Mouse (Mus musculus) telencephalon, adult 2 months (tissue): ENCODE measurements around the gene Nt5c1b.

Source experiments
- DNase-seq: peaks from one replicate; pipeline ENCODE4 v3.0.0-alpha.2; 2011; ENCODE audit warnings: low read depth, low spot score

The Nt5c1b gene

GRCm38 (mm10) chr12:10369673-10370072, at the start of gene Nt5c1b:
Gene Nt5c1b (plus strand): TSS chr12:10369973.
- DNase-seq: no peak

DNA sequence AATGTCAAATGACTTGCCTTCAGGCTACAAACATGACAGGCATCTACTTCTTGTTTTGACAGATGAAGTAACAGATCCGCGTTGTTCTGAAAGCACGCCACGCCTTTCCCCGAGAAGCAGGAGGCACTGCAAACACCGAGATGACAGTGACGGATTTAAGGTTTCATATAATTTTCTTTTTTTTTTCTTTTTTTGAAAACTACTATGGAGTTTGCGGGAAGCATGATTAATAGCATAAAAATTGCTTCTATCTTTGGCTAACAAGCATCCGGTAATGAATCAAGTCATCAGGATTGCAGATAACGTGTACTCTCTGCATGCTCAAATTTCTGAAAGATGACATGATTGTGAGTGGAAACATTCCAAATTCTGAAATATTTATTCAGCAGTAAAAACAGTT, 42.1 kb upstream of the Nt5c1b start:
- no peak for DNase-seq

- DNase-seq: no peak
Observed at GRCm38 (mm10) chr12:10329460-10329859, 40.3 kb upstream of the Nt5c1b start.

DNA sequence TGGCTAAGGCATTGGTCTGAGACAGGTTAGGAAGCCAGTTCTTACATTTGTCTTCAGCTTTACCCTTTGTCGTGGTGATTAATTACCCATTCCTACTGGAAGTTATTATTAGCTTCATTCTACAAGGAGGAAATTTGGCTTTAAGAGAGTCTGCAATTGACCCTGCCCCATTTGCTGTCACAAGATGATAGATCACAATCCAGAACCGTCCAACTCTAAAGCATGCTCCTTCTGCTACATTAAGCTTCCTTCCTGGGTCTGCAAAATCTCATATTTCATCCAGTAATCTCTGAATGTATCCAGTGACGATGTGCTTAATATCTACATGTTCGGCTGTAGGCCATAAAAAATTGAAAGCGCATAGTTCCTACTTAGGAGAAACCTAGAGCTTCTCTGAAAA, 29.2 kb upstream of the Nt5c1b start:
- no peak for DNase-seq

DNA sequence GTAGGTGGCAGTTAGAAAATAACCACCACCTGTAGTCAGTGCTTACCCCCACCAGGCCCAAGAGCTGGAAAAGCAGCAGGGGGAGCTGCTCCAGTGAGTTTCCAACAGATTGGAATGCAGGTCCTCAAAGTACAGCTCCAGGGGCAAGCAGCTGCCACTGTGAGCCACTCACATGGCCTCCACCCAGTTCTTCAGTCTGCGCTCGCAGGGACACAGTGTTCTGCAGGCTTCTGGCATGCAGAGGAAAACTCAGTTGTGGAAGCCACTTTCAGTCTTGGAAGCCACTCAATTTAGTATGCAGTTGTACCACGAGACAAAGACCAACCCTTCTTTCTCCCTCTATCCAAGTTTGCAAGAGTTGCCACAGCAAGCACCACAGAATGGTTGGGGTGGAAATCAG, 19.1 kb upstream of the Nt5c1b start:
- no peak for DNase-seq

DNA sequence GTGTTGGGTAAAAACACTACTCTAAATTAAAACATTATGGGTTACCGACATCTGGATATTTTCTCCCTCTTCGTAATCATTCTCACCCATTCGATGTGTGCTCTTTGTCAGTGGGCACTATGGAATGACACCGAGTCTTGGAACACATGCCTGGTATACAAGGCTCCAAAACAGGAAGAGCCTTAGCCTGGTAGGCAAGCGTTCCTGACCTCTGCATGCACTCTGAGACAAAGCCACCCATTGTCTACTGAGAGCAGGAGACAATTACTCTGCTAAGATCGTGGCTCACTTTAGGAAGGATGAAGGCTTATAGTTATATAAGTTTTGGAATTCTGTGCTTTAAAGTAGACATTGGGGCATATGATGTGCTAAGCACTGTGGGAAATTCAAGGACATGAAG, 12.0 kb upstream of the Nt5c1b start:
- DNase-seq: no peak

DNA sequence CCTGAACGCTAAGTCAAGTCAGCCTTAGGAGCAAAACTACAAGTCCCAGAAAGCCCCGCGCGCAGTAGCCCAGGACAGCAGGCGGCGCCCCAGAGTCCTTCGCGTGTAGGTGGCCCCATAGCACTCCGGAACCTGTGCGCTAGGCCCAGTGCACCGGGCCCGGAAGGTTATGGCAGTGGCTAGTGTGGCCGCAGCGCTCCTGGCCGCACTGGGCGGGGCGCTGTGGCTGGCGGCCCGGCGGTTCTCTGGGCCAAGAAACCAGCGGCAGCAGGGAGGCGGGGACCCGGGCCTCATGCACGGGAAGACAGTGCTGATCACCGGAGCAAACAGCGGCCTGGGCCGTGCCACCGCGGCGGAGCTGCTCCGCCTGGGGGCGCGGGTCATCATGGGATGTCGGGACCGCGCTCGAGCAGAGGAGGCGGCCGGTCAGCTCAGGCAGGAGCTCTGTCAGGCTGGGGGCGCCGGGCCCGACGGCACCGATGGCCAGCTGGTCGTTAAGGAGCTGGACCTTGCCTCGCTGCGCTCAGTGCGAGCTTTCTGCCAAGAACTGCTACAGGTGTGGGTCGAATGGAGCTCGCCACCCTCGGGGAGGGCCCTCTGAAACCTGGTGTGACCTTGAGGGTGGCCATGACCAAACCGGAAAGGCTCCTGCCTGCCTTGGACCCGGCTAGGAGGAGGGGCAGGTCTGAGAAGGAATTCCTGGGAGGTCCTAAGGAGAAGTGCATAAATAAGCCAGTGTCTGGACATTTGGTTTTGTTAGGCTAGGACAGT, 21.1 kb downstream of the Nt5c1b start, which contains the start of gene Rdh14:
Gene Rdh14, plus strand, starts transcription at position 102 of the 771 bp plus-strand sequence.
- peak; percentile 92 for DNase-seq

- DNase-seq: peak; percentile 34
Observed at GRCm38 (mm10) chr12:10400788-10401187, 31.0 kb downstream of the Nt5c1b start.

GRCm38 (mm10) chr12:10402421-10403115, 32.8 kb downstream of the Nt5c1b start:
- no peak for DNase-seq

DNA sequence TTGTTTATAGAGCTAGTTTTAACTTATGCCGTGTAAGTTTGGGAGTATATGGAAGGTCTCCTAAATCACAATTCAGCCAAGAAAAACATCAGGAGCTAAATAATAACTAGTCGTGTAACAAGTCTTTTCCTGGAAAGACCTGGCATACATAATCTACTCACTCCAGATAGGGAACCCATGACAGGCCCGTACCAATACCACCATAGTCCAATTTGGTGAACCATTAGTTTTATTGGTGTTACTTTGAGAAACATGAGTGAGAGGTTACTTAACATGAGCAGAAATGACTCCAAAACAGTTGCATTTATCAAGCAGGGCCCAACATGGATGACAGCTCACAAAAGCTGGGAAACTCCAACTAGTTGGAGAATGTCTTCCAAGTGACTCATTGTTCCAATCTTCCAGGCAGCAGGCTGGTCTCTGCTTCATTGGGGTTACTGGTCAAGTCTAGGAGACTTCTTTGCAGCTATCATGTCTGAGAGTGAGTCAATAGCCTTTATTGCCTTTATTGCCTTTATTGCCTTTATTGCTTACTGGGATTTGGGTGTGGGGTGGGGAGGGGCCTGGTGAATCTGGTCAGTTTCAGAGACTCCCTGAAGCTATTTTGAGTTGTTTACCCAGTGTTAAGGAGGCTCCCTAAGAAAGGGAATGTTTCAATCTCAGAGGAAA, 40.9 kb downstream of the Nt5c1b start:
- no peak for DNase-seq

- DNase-seq: no peak
Observed at GRCm38 (mm10) chr12:10411453-10411852, 41.7 kb downstream of the Nt5c1b start.

DNA sequence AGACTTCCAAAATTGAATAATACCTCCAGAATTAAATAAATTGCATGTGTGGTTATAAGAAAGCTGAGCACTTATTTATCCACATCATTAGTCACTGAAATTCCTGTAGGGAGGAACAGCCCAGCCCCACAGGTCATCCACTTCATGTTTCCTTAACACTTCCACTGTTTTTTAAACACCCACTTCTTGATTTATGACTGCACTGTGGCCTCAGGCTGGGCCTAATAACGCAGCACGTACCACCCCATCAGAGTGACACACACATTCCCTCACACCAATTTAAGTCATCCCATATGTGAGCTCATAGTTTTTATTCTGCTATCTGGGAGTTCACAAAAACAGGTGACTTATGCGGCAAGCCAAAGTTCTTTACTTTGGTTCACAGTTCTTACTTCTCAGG, 52.6 kb downstream of the Nt5c1b start:
- DNase-seq: no peak

DNA sequence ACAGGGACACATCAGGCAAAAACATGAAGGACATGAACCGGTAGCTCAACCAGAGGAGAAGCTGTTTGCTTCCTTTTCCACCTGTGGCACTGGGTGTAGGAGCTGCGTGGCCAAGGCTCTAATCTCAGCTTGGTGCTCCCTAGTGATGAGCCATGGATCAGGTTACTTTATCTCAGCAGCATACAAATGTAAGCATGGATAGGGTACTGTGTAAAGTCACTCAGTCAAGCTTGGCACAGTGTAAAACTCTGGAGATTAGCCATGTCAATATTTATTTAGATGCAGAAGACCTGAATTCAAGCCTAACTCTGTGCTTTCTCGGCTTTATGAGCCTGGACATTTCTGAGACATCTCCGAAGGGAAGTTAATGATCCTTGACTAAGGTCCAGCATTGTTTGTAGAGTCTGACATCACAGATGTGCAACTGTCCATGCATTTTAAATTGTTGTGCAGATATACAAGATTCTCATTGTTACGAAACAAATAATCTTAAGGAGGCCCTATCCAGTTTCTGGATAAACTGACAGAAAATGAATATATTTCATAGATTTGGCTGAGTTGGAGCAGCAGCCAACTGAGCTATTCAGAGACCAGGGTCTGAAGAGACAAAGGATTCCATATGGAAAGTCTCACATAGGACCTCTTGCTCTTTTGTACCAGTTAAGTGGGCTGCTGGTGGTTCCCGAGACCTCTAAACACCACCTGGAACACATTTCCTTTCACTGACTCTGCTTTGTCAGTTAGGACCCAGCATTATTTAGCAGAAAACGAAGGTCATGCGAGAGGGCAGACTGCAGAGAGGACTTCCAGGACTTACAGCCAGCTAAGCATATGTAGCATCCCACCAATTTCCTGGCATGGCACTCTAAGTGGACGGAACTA, 56.5 kb downstream of the Nt5c1b start:
- no peak for DNase-seq

GRCm38 (mm10) chr12:10430999-10431398, 61.2 kb downstream of the Nt5c1b start:
- DNase-seq: no peak

DNA sequence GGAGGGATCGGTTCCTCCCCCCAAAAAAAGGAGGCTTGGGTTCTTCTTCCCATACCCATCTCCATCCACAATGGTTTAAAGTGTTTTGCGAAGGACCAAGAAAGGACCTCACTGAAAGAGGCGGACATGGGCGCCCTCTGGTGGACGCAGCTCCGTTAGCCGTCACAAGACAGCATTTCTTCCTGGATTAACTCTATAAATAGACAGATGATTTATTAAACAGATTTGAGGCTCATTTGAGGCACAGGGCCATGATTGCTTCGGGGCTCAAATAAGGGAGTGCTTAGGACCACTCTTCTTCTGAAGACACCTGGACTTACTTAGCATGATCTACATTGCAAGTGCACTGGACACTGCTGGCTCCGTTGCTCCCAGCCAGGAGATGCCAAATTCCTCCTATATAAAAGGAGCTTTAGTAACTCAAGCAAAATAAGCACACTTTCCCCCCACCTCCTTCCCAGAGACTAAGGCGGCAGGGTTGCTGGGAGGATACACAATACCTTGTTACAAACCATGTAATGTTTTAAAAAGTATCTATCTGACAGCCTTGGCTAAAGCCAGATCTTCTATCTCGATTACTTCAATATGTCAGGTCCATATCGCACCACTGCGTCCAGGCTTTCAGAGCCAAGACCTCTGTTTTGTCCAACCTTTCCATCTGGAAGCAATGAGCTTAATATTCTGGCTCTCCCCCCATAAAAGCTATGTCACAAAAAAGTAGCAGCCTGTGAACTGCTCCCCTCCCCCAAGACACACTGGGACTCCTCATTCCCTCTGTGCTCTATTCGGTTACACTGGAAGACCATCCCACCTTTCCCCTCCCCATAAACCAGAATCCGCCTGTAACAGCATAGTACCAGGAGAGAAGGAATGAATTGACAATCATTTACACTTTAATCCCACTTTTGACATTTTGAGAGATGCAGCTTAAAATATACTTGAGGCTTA, 68.6 kb downstream of the Nt5c1b start:
- DNase-seq: peak; percentile 36
